Mouse (Mus musculus): ENCODE results near the gene Sos1.

DNA sequence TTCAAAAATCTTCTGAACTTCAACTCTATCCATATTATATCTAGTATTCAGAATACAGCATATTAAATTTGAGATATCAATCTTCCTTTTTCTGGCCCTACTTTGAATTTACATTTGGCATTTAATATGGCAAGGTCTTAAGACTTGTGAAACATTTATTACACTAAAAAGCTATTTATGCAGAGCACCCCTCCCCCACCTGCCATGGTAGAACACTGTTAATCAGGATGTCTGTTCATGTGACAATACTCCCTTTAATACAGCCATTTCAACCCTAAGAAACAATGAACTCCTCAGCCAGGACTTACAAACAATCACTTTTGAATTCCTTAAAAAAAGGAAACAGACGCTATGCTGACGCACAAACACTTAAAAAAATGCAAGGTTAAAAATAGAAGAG lies 52.3 kb downstream of the Sos1 start:
- TF ChIP-seq CTCF (IDR thresholded peaks at IDR 0.05; ENCODE audit: low read depth, low read length) = no peak
- TF ChIP-seq POLR2A (IDR thresholded peaks at IDR 0.05; ENCODE audit: borderline replicate concordance, low read depth, low read length) = no peak

Data from bone marrow macrophage, adult 2 months (primary cell).